Mouse (Mus musculus) hindbrain, embryonic 15.5 days (tissue): Measurements from ENCODE around the gene Taar8a. TPM values are rescaled to one million over a fixed set of nuclear protein-coding genes. Genes with fewer than 3 reads are reported as not detected.
"Not testable (repeated sequence)": the region's sequence is repeated elsewhere in the genome, so short reads cannot be mapped to it uniquely, and the experiment has no call there.

Experiments
- ATAC-seq: fragments of 200-750 bp; cut with Nextera tagmentation; 2 replicates; pipeline ENCODE4 v1.8.0; 2017; ENCODE audit warnings: low read depth, moderate number of reproducible peaks, moderate TSS enrichment; ENCODE audit not compliant: low FRiP score
- H3K27ac ChIP-seq: fragments of 300-500 bp; sonication (generic); replicated peaks from 2 replicates; pipeline ENCODE4 v1.5.1; 2015; ENCODE audit warnings: mild to moderate bottlenecking, inconsistent platforms
- H3K27me3 ChIP-seq: fragments of 300-500 bp; sonication (generic); 2 replicates; pipeline ENCODE4 v1.6.1; 2015; ENCODE audit warnings: control low read depth, inconsistent platforms
- H3K36me3 ChIP-seq: fragments of 300-500 bp; sonication (generic); 2 replicates; pipeline ENCODE4 v1.6.1; 2015; ENCODE audit warnings: control low read depth, inconsistent platforms
- H3K4me1 ChIP-seq: fragments of 300-500 bp; sonication (generic); replicated peaks from 2 replicates; pipeline ENCODE4 v1.6.1; 2015; ENCODE audit warnings: control low read depth, inconsistent platforms
- H3K4me2 ChIP-seq: fragments of 300-500 bp; sonication (generic); 2 replicates; pipeline ENCODE4 v1.6.1; 2015; ENCODE audit warnings: moderate library complexity, mild to moderate bottlenecking, inconsistent platforms
- H3K4me3 ChIP-seq: fragments of 300-500 bp; sonication (generic); 2 replicates; pipeline ENCODE4 v1.5.1; 2015; ENCODE audit warnings: mild to moderate bottlenecking, inconsistent platforms
- H3K9ac ChIP-seq: fragments of 300-500 bp; sonication (generic); 2 replicates; pipeline ENCODE4 v1.6.1; 2015; ENCODE audit warnings: inconsistent platforms
- H3K9me3 ChIP-seq: fragments of 300-500 bp; sonication (generic); 2 replicates; pipeline ENCODE4 v1.6.1; 2016; ENCODE audit warnings: control low read depth, inconsistent platforms
- WGBS: fragments of 180-500 bp; shearing (Covaris S2); methylation state at CpG from one replicate; pipeline ENCODE4 v1.1.7; 2015; 5-methylcytosine and 5-hydroxymethylcytosine counted together
- polyA plus RNA-seq: library from polyadenylated mRNA; unstranded; fragments of >200 nt; fragmentation: Nextera tagmentation; extraction: Ambion mirVana; gene quantifications from 2 replicates; pipeline ENCODE4 v1.2.1, GENCODE M21; 2015

Gene Taar8a
- polyA plus RNA-seq = not detected in 2 replicates

DNA sequence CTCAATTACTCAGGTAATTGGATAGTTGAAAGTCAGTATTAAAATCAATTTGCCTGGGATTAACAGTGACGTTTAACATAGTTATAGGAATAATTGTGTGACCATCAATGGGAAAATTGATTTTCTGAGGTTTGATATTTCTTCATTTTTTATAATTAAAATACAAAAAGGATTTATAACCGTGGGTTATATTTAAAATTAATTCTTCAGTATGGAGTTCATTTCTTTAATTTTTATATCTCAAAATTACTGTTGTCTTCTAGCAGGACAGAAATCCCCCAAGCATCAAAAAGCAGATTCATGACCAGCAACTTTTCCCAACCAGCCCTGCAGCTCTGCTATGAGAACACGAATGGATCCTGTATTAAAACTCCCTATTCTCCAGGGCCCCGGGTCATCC lies at the start of gene Taar8a:
Gene Taar8a (plus strand): TSS at position 301 of the 400 bp plus-strand sequence.
- H3K36me3 ChIP-seq, H3K4me2 ChIP-seq, H3K4me3 ChIP-seq, H3K9me3 ChIP-seq, H3K27me3 ChIP-seq, ATAC-seq, H3K4me1 ChIP-seq, H3K9ac ChIP-seq, H3K27ac ChIP-seq: not testable (repeated sequence)
- 85% methylated on average over 2 of the region's 4 CpGs for WGBS

DNA sequence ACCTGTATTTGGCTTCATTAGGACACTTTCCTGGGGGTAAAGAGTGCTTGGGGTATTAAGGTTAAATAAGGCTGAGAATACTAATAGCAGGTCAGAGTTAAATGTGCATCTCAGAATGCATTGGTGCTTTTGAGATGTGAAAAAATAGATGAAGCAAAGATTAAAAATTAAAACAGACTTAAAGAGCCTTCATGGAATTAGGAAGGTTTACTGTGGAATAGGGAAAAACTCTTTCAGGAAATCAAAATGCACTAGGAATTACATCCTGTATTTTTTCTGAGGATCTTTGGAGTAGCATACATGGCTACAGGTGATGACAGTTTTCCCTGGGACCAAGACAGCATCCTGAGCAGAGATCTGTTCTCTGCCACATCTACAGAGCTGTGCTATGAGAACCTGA lies 49.4 kb upstream of the Taar8a start, which contains the start of gene Taar7d:
Gene Taar7d (plus strand): TSS at position 301 of the 400 bp plus-strand sequence.
- H3K9ac ChIP-seq = no peak within 1 kb of the TSS
- ATAC-seq = no peak
- H3K9me3 ChIP-seq = no peaks in the 10 kb centered on the region
- no peaks in the 10 kb centered on the region for H3K36me3 ChIP-seq
- H3K27me3 ChIP-seq = no peaks in the 10 kb centered on the region
- H3K27ac ChIP-seq = no peak within 1 kb of the TSS
- H3K4me1 ChIP-seq = no peaks in the 10 kb centered on the region
- no peak within 1 kb of the TSS for H3K4me2 ChIP-seq
- no peak within 1 kb of the TSS for H3K4me3 ChIP-seq

DNA sequence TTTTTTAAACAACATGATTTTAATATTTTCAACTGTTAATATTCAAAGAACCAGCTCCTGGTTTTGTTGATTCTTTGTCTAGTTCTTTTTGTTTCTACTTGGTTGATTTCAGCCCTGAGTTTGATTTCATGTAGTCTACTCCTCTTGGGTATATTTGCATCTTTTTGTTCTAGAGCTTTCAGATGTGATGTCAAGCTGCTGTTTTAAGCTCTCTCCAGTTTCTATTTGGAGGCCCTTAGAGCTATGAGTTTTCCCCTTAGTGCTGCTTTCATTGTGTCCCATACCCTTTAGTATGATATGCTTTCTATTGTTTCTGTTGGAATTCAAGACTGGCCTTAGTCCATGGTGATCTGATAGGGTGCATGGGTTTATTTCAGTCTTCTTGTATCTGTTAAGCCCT lies 45.0 kb upstream of the Taar8a start:
- no peak for ATAC-seq
- Histone ChIP-seq H3K9me3 (no peaks in the 10 kb centered on the region), H3K4me1 (no peaks in the 10 kb centered on the region), H3K27me3 (no peaks in the 10 kb centered on the region), H3K4me2 (no peak overlapping the region), H3K36me3 (no peaks in the 10 kb centered on the region), H3K4me3 (no peak overlapping the region), H3K27ac (no peak overlapping the region), H3K9ac (no peak overlapping the region)

DNA sequence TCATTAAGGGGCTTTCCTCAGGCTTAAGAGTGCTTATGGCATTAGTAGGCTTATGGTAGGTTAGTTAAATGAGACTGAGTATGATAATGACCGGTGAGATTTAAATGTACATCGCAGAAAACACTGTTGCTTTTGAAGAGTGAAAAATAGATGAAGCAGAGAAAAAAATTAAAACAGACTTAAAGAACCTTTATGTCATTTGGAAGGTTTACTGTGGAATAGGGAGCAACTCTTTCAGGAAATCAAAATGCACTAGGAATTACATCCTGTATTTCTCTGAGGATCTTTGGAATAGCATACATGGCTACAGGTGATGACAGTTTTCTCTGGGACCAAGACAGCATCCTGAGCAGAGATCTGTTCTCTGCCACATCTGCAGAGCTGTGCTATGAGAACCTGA lies 39.0 kb upstream of the Taar8a start, which contains the start of gene Taar7e:
Gene Taar7e (plus strand): TSS at position 301 of the 400 bp plus-strand sequence.
- WGBS = 90% methylated on average over 2 of the region's 2 CpGs
- Histone ChIP-seq H3K36me3 (no peaks in the 10 kb centered on the region), H3K9ac (no peak within 1 kb of the TSS), H3K4me2 (no peak within 1 kb of the TSS), H3K4me1 (no peaks in the 10 kb centered on the region), H3K27ac (no peak within 1 kb of the TSS), H3K4me3 (no peak within 1 kb of the TSS), H3K9me3 (no peaks in the 10 kb centered on the region), H3K27me3 (no peaks in the 10 kb centered on the region)
- ATAC-seq = no peak

DNA sequence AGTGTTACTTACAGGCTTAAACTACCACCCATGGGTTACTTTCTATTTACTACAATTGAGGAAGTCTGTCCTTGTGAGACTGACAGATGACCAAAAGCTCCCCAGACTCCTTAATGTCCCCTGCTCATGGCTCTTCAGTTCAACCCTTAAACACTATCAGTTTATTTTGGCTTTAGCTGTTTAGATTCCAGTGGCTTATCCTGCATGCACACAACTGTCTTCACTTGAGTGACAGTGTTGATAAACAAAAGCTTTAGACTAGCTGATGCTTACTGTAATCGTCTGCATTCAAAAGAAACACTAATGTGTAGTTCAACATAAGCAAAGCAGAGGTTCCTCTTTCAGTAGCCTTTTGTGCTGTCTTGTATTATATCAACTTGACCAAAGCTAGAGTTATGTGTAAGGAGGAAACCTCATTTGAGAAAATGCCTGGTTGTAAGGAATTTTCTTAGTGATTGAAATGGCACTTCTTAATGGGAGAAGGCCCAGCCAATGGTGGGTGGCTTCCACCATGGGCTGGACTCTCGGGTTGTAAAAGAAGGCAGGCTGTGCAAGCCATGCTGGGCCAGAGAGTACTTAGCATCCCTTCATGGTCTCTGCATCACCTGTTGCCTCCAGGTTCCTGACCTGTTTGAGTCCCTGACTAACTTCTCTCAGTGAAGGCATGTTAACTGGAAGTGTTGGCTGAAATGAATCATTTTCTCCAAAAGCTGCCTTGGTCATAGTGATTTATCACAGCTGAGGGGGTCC lies 36.0 kb upstream of the Taar8a start:
- no peaks in the 10 kb centered on the region for H3K27me3 ChIP-seq
- no peak overlapping the region for H3K4me2 ChIP-seq
- no peaks in the 10 kb centered on the region for H3K4me1 ChIP-seq
- no peak overlapping the region for H3K9ac ChIP-seq
- 73% methylated on average over 2 of the region's 2 CpGs for WGBS
- H3K27ac ChIP-seq = no peak overlapping the region
- no peak for ATAC-seq
- H3K4me3 ChIP-seq = no peak overlapping the region
- no peaks in the 10 kb centered on the region for H3K9me3 ChIP-seq
- no peaks in the 10 kb centered on the region for H3K36me3 ChIP-seq

DNA sequence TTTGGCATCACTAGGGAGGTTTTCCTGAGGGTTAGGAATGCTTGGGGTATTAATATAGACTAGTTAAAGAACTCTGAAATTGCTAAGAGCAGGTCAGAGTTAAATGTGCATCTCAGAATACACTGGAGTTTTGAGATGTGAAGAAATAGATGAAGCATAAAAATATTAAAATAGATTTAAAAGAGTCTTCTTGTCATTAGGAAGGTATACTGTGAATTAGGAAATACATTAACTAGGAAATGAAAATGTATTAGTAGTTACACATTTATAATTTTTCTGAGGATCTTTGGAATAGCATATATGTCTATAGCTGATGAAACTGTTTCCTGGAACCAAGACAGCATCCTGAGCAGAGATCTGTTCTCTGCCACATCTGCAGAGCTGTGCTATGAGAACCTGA lies 27.1 kb upstream of the Taar8a start, which contains the start of gene Taar7f:
Gene Taar7f (plus strand): TSS at position 301 of the 400 bp plus-strand sequence.
- no peak for ATAC-seq

DNA sequence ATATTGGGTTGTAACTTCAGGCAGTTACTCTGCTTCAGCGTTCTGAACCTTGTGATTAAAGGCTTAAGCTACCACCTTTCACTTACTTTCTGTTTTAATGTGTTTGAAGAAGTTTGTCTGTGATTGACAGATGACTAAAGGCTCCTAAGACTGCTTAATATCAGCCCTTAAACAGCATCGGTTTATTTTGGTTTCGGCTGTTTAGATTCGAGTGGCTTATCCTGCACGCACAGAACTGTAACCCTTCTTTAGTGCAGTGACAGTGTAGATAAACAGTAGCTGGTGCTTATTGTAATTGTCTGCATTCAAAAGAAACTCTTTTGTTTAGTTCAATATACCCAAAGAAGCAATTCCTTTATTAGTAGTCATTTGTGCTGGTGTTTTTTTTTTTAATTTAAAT lies 24.3 kb upstream of the Taar8a start:
- Histone ChIP-seq H3K27ac (no peak overlapping the region), H3K9me3 (no peaks in the 10 kb centered on the region), H3K4me2 (no peak overlapping the region), H3K4me3 (no peak overlapping the region), H3K4me1 (no peaks in the 10 kb centered on the region), H3K36me3 (no peaks in the 10 kb centered on the region), H3K9ac (no peak overlapping the region), H3K27me3 (no peaks in the 10 kb centered on the region)
- ATAC-seq = no peak
- WGBS = 91% methylated on average over 5 of the region's 5 CpGs

More for the DNA sequence above, 27.1 kb upstream of the Taar8a start, which contains the start of gene Taar7f:
- Histone ChIP-seq H3K27me3 (no peaks in the 10 kb centered on the region), H3K4me1 (no peaks in the 10 kb centered on the region), H3K36me3 (no peaks in the 10 kb centered on the region), H3K4me2 (no peak within 1 kb of the TSS), H3K27ac (no peak within 1 kb of the TSS), H3K4me3 (no peak within 1 kb of the TSS), H3K9ac (no peak within 1 kb of the TSS), H3K9me3 (no peaks in the 10 kb centered on the region)

DNA sequence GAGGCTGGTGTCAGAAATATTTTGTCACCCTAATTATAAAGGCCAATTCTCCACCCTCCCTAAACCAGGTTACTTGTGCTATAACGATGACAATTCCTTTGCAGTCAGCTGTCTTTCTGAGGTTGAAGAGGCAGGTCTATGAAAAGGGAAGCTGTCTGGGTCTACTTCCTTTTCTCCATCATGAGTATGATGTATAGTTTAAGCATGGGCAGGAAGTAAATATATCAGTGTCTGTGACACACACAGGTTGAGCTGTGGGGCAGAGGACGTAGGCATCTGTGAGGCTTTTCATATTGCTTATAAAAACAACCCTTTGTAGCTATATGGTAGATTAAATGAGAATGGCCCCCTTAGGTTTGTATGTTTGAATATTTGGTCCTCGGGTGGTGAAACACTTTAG lies 17.3 kb upstream of the Taar8a start:
- Histone ChIP-seq H3K9me3 (no peaks in the 10 kb centered on the region), H3K27ac (no peak overlapping the region), H3K4me1 (no peaks in the 10 kb centered on the region), H3K4me2 (no peak overlapping the region), H3K27me3 (no peaks in the 10 kb centered on the region), H3K4me3 (no peak overlapping the region), H3K9ac (no peak overlapping the region), H3K36me3 (no peaks in the 10 kb centered on the region)
- whole genome bisulfite sequencing = 88% methylated on average over 3 of the region's 3 CpGs
- ATAC-seq = no peak

DNA sequence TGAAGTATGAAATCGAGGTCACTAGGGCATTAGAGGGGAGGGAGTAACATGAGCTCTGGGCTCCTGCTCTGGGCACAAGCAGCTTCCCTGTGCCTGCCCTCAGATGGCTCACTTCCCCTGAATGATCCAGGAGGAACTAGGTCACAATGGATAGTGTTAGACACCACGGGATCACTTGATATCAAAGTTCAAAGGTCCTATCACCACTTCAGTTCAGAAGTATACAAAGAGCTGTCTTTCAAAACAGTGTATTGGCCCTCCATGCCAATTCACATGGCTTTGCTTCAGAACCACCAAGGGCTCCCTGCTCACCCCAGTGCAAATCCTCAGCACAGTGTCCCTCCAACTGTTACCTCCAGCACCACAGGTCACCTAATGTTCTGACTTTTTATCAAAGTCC lies 1.5 kb upstream of the Taar8a start:
- not testable (repeated sequence) for H3K4me1 ChIP-seq, H3K27ac ChIP-seq, H3K27me3 ChIP-seq, H3K4me3 ChIP-seq, ATAC-seq, H3K4me2 ChIP-seq, H3K36me3 ChIP-seq, H3K9ac ChIP-seq, H3K9me3 ChIP-seq
- 56% methylated on average over 2 of the region's 2 CpGs for WGBS

DNA sequence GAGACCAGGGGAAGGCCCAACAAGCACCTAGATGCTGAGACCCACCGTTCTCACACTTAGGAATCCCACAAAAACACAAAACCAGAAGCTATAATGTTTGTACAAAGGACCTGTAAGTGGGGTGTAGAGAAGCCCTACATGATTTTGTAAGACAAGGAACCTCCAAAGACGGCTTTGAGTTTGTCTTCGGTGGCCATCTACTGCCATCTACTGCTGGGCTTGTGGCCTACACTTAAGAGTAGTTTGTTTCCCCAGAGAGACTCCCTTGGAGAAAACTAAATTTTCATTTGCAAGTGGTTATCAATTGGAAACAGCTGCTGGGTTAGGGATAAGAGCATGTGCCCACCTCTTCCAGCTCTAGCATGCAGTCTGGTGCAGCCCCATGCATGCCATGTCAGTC lies 3.9 kb downstream of the Taar8a start:
- Histone ChIP-seq H3K36me3 (no peaks in the 10 kb centered on the region), H3K27ac (no peak overlapping the region), H3K4me2 (no peak overlapping the region), H3K9me3 (no peaks in the 10 kb centered on the region), H3K4me3 (no peak overlapping the region), H3K9ac (no peak overlapping the region), H3K27me3 (no peaks in the 10 kb centered on the region), H3K4me1 (no peaks in the 10 kb centered on the region)
- no peak for ATAC-seq
- 49% methylated on average over 3 of the region's 3 CpGs for WGBS

DNA sequence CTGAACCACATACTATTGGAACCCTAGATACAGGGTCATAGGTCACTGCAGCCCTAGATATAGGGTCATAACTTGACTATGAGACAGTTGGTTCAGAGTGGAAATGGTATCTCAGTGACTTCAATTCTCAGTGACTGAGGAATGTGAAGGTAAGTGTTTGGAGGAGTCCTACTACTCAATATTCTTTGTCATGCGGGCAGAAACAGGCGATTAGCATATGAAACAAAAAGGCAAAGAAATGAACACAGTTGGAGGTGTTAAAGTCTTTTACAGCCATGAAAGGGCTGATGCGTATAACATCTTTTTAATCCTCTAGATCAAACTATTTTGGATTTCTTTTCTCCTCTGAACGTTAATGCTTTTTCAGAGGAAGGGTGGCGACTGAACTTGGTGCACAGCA lies 9.6 kb downstream of the Taar8a start:
- ATAC-seq = no peak
- 62% methylated on average over 5 of the region's 5 CpGs for WGBS
- H3K4me3 ChIP-seq = no peak overlapping the region

DNA sequence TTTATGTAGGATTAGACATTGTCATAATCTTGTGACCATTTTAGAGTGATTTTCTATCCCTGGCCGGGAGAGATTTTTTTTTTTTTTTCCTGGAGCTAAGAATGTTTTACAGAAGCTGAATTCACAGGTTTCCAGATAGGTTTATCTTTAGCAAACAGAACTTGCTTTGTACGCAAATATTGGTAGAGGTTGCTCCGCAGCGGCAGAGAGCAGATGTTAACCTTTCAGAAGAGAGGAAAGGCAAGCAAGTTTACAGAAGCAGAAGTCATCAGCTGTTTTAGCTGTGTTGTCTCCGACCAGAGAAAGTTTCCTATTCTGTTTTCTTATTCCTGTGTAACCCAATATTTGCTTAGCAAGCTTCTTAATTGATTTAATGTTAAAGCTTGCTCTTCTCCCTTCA lies 10.3 kb downstream of the Taar8a start:
- no peak for ATAC-seq
- WGBS = 84% methylated on average over 5 of the region's 5 CpGs
- Histone ChIP-seq H3K9me3 (no peaks in the 10 kb centered on the region), H3K4me1 (no peaks in the 10 kb centered on the region), H3K36me3 (no peaks in the 10 kb centered on the region), H3K27me3 (no peaks in the 10 kb centered on the region), H3K4me2 (no peak overlapping the region), H3K27ac (no peak overlapping the region), H3K9ac (no peak overlapping the region), H3K4me3 (no peak overlapping the region)

More for the DNA sequence above, 9.6 kb downstream of the Taar8a start:
- Histone ChIP-seq H3K27ac (no peak overlapping the region), H3K4me1 (no peaks in the 10 kb centered on the region), H3K27me3 (no peaks in the 10 kb centered on the region), H3K36me3 (no peaks in the 10 kb centered on the region), H3K9ac (no peak overlapping the region), H3K9me3 (no peaks in the 10 kb centered on the region), H3K4me2 (no peak overlapping the region)

DNA sequence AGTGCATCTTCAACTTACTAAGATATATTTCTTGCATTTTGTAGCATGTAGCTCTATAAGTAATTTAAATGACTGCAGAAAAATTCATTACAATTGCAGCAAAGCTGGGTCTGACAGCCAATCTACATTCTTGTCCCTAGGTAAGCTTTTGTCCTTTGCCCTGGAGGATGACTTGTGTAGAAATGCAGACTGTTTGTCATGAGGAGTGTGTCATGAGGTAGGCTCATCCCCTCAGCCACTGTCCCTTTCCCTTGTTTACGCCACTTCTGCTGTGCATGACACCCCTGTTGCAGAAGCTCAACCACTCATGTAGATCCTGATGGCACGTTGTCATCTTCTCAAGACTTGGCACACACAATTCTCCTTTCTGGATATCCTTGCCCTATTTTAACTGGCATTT lies 10.9 kb downstream of the Taar8a start:
- H3K36me3 ChIP-seq = no peaks in the 10 kb centered on the region
- no peak overlapping the region for H3K4me3 ChIP-seq
- WGBS = 100% methylated on average over 2 of the region's 2 CpGs
- no peaks in the 10 kb centered on the region for H3K4me1 ChIP-seq
- no peaks in the 10 kb centered on the region for H3K9me3 ChIP-seq
- no peak overlapping the region for H3K4me2 ChIP-seq
- H3K9ac ChIP-seq = no peak overlapping the region
- no peaks in the 10 kb centered on the region for H3K27me3 ChIP-seq
- ATAC-seq = no peak
- H3K27ac ChIP-seq = no peak overlapping the region
